Mouse (Mus musculus) hindbrain, postnatal 0 days (tissue): ENCODE data around the gene Elf4. TPM values are rescaled to one million over a fixed set of nuclear protein-coding genes. Genes with fewer than 3 reads are reported as not detected.
"Not testable (repeated sequence)": the region's sequence is repeated elsewhere in the genome, so short reads cannot be mapped to it uniquely, and the experiment has no call there.

Source experiments
- ATAC-seq: fragments of 200-750 bp; cut with Nextera tagmentation; 2 replicates; pipeline ENCODE4 v1.8.0; 2017; ENCODE audit warnings: mild to moderate bottlenecking, moderate TSS enrichment, moderate library complexity
- DNase-seq: peaks from one replicate; pipeline ENCODE4 v3.0.0-alpha.2; 2015; ENCODE audit warnings: low spot score
- H3K27ac ChIP-seq: fragments of 300-500 bp; sonication (generic); 2 replicates; pipeline ENCODE4 v1.5.1; 2014; ENCODE audit warnings: mild to moderate bottlenecking
- H3K27me3 ChIP-seq: fragments of 300-500 bp; sonication (generic); 2 replicates; pipeline ENCODE4 v1.6.1; 2014; ENCODE audit warnings: low read length, mixed read lengths; ENCODE audit not compliant: insufficient read depth
- H3K36me3 ChIP-seq: fragments of 300-500 bp; sonication (generic); 2 replicates; pipeline ENCODE4 v1.6.1; 2014; ENCODE audit warnings: low read length, mixed read lengths; ENCODE audit not compliant: insufficient read depth
- H3K4me1 ChIP-seq: fragments of 300-500 bp; sonication (generic); 2 replicates; pipeline ENCODE4 v1.6.1; 2014; ENCODE audit warnings: antibody characterized with exemption, low read length, mixed read lengths; ENCODE audit not compliant: insufficient read depth
- H3K4me2 ChIP-seq: fragments of 300-500 bp; sonication (generic); 2 replicates; pipeline ENCODE4 v1.6.1; 2014; ENCODE audit warnings: low read depth, mild to moderate bottlenecking, low read length, moderate library complexity, mixed read lengths
- H3K4me3 ChIP-seq: fragments of 300-500 bp; sonication (generic); 2 replicates; pipeline ENCODE4 v1.5.1; 2014; ENCODE audit warnings: low read length
- H3K9ac ChIP-seq: fragments of 300-500 bp; sonication (generic); replicated peaks from 2 replicates; pipeline ENCODE4 v1.6.1; 2014; ENCODE audit warnings: mild to moderate bottlenecking, low read length, moderate library complexity, mixed read lengths
- H3K9me3 ChIP-seq: fragments of 300-500 bp; sonication (generic); 2 replicates; pipeline ENCODE4 v1.6.1; 2016; ENCODE audit warnings: low read length, mixed read lengths
- CTCF ChIP-seq: IDR thresholded peaks from 2 replicates; pipeline ENCODE4 v1.5.1; 2016; ENCODE audit warnings: antibody characterized with exemption, control low read depth, low read depth
- WGBS: fragments of 180-500 bp; shearing (Covaris S2); extraction: QIAGEN DNeasy Blood & Tissue Kit; methylation state at CpG from one replicate; pipeline ENCODE4 v1.1.7; 2014; 5-methylcytosine and 5-hydroxymethylcytosine counted together
- polyA plus RNA-seq: library from polyadenylated mRNA; unstranded; fragments of >200 nt; fragmentation: Nextera tagmentation; extraction: Ambion mirVana; gene quantifications from 2 replicates; pipeline ENCODE4 v1.2.1, GENCODE M21; 2015
- total RNA-seq: library from RNA; depleted of rRNA; stranded (reverse); fragments of >200 nt; gene quantifications from 2 replicates; pipeline ENCODE4 v1.2.3, GENCODE M21; 2014

Elf4 gene
- total and polyA plus RNA-seq, 2 experiments from 2014 or later = 0.34 to 0.78 TPM

DNA sequence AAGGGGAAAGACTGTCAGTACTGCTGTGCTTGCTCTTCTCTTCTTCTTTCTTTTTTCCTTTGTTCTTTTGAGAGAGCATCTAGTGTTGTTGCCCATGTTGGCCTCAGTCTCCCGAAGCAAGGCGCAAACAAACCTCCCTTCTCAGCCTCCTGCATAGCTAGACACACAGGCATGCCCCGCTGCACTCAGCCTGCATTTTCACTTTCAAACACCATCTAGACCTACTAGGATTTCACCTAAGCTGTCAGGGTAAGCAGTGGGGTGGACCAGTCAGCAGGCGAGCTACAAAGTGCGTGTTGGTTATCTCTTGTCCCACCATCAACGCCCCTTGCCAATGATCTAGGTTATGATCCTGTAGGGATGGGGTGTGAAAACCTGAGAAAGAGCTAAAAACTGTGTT lies 21.4 kb downstream of the Elf4 start:
- no peak for TF ChIP-seq CTCF
- no peak overlapping the region for H3K4me2 ChIP-seq
- 91% methylated on average over 6 of the region's 6 CpGs for WGBS

DNA sequence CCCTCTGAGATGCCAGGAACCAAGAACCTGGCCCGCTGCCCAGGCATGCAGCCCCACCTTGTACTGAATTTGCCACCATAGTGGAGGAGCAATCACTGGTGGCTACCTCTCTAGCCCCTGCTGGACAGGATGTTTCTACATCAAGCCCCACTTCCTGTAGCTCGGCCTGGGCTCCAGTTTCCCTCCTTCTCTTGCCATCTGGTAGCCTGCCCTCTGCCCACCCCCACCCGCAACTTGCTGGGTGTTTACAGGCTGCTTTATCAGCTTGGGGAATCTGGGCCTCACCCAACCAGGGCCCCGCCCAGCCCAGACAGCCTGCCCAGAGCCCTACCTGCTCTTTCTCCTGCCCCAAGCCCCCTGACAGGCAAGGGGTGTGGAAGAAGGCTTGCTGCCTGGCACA lies 23.9 kb downstream of the Elf4 start:
- 88% methylated on average over 4 of the region's 4 CpGs for WGBS

More for the DNA sequence above, 21.4 kb downstream of the Elf4 start:
- Histone ChIP-seq H3K4me1 (no peaks in the 10 kb centered on the region), H3K9me3 (no peaks in the 10 kb centered on the region), H3K36me3 (no peaks in the 10 kb centered on the region), H3K9ac (no peak overlapping the region), H3K4me3 (no peak overlapping the region), H3K27ac (no peak overlapping the region), H3K27me3 (no peaks in the 10 kb centered on the region)
- no peak for ATAC-seq
- no peak for DNase-seq

DNA sequence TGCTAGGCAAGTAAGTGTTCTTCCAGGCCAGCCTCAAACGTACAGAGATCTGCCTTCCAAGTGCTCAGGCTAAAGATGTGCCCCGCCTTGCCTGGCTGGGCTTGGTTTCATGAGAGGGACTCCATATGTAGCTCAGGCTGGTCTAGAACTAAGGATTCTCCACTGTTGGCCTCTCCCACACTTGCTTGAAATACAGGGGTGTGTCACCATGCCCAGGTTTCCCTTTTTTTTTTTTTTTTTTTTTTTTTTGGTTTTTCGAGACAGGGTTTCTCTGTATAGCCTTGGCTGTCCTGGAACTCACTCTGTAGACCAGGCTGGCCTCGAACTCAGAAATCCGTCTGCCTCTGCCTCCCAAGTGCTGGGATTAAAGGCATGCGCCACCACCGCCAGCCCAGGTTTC lies 26.9 kb downstream of the Elf4 start:
- not testable (repeated sequence) for ATAC-seq, DNase-seq, H3K9ac ChIP-seq, H3K36me3 ChIP-seq, H3K27ac ChIP-seq, H3K4me1 ChIP-seq, H3K4me3 ChIP-seq, H3K9me3 ChIP-seq, H3K27me3 ChIP-seq, H3K4me2 ChIP-seq
- 90% methylated on average over 6 of the region's 7 CpGs for WGBS

More for the DNA sequence above, 23.9 kb downstream of the Elf4 start:
- DNase-seq (no peak), ATAC-seq (no peak)
- Histone ChIP-seq H3K36me3 (no peaks in the 10 kb centered on the region), H3K4me3 (no peak overlapping the region), H3K27me3 (no peaks in the 10 kb centered on the region), H3K27ac (no peak overlapping the region), H3K4me1 (no peaks in the 10 kb centered on the region), H3K9ac (no peak overlapping the region), H3K9me3 (no peaks in the 10 kb centered on the region), H3K4me2 (no peak overlapping the region)
- TF ChIP-seq CTCF = no peak

DNA sequence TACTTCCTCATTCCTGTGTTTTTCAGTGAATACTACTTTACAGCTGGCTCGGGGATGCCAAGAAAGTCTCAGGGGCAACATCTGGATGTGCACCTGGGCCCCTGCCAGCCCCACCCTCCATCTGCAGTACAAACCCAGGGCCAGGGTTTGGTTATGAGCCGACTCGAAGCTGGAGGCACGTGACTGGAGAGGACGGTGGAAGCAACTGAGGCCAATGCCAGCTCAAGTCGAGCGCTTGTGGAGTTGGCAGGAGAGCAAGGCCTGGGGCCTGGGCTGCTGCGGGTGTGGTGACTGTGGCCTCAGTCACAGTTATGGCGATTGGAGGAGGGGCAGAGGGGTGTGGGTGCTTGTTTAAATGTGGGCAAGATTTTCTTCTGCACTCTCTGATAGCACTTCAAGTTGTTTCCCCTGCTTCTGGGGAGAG lies 27.4 kb downstream of the Elf4 start:
- H3K9ac ChIP-seq = no peak overlapping the region
- WGBS = 76% methylated on average over 9 of the region's 9 CpGs
- no peak for ATAC-seq
- TF ChIP-seq CTCF = no peak
- H3K9me3 ChIP-seq = no peaks in the 10 kb centered on the region
- no peak overlapping the region for H3K4me2 ChIP-seq
- H3K27me3 ChIP-seq = no peaks in the 10 kb centered on the region
- no peaks in the 10 kb centered on the region for H3K36me3 ChIP-seq
- H3K4me1 ChIP-seq = no peaks in the 10 kb centered on the region
- H3K4me3 ChIP-seq = no peak overlapping the region
- H3K27ac ChIP-seq = no peak overlapping the region
- DNase-seq = no peak

DNA sequence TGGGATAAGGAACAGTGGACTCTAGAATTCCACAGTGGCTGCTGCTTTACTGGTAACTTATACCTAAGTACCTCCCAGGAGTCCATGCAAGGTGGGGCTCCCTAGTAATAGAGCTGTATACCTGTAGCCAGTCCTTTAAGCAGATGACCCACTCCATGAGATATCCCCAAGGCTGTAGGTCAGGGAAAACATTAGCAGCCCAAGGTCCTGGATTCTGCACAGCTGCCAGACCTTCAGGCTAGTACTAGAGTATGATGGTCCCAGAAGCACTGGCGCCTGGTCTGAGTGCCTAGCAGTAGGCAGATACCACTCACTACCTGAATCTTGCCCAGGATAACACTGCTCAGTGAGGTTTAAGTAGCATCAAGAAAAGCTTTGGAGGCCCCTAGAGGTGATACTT lies 28.7 kb downstream of the Elf4 start:
- Histone ChIP-seq H3K36me3 (no peaks in the 10 kb centered on the region), H3K27me3 (no peaks in the 10 kb centered on the region), H3K9ac (no peak overlapping the region), H3K4me1 (no peaks in the 10 kb centered on the region), H3K4me2 (no peak overlapping the region), H3K9me3 (no peaks in the 10 kb centered on the region), H3K27ac (no peak overlapping the region), H3K4me3 (no peak overlapping the region)
- DNase-seq (no peak), ATAC-seq (no peak)
- TF ChIP-seq CTCF = no peak
- WGBS = 92% methylated on average over 1 of the region's 1 CpGs

DNA sequence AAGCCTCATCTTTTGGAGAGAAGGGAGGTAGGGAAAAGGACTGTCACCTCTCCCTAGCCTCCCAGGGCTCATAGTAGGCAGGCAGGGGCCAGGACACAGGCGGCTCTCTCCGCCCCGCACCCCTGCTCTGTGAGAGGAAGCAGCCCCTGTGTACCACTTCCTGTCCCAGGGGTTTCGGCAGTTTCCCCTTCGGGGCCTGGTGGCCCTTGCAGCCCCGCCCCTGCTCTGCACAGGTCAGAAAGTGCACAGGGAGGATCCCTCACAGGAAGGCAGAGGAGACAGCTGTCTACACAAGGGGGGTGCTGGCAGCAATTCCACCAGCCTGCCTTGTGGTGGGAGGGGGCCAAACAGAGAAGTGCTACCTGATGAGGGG lies 29.4 kb downstream of the Elf4 start:
- Histone ChIP-seq H3K36me3 (no peaks in the 10 kb centered on the region), H3K4me3 (no peak overlapping the region), H3K4me2 (no peak overlapping the region), H3K9me3 (no peaks in the 10 kb centered on the region), H3K9ac (no peak overlapping the region), H3K4me1 (no peaks in the 10 kb centered on the region), H3K27ac (no peak overlapping the region), H3K27me3 (no peaks in the 10 kb centered on the region)
- WGBS = 66% methylated on average over 6 of the region's 6 CpGs
- no peak for TF ChIP-seq CTCF
- ATAC-seq (no peak), DNase-seq (no peak)

DNA sequence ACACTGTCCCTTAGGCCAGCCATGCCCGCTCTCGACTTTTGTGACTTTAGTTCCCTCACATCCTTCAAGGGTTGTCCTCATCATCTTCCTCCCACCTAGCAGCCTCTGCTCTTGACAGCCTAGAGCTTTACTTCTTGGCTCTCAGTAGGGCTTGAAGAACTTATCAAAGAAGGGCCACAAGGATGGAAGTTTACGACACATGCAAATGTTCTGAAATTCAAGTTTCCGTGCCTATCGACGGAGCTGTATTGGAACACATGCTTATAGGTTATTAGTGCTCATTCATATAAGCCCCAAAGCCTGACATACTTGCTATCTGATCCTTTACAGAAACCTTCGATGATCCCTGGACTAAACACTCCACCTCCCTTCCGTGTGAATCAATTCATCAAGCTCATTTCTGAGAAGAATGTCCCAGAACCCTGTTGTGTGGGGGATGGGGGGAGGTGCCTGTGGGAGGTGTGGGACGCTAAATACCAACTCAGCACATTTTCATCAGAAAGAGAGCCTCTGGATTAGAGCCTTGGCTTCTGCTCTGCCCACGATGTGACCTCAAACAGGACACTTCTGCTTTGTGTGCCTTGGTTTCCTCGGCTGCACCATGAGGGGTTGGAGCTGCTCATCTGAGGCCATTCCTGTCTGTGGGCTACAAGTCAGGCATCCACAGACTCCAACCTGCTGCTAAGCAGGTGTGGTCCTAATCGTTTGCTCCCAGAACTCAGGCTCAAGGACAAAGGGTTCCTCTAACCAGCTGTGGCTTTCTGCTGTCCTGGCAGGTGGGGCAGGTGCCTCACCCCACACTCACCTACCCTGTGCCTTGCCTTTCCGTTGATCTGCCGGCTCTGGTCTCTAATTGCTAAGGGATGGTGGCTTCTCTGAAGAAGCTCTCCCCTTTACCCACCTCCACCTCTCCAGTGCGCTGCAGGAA lies 30.1 kb downstream of the Elf4 start:
- no peak overlapping the region for H3K4me3 ChIP-seq
- H3K9ac ChIP-seq = no peak overlapping the region
- ATAC-seq = no peak
- no peak for DNase-seq
- H3K4me2 ChIP-seq = no peak overlapping the region
- H3K27ac ChIP-seq = no peak overlapping the region
- WGBS = 73% methylated on average over 15 of the region's 15 CpGs
- H3K9me3 ChIP-seq = no peaks in the 10 kb centered on the region
- H3K36me3 ChIP-seq = no peaks in the 10 kb centered on the region
- H3K4me1 ChIP-seq = no peaks in the 10 kb centered on the region
- H3K27me3 ChIP-seq = no peaks in the 10 kb centered on the region
- no peak for TF ChIP-seq CTCF
